Mouse (Mus musculus): Measurements from ENCODE around the gene Ptpdc1. TPM values are rescaled to one million over a fixed set of nuclear protein-coding genes. Genes with fewer than 3 reads are reported as not detected.
A peak's percentile ranks its signal among the peaks of the same experiment; 100 is the strongest.

Ptpdc1 gene
- polyA plus RNA-seq, 1 experiment from 2014 or later: 3.1 TPM

DNA sequence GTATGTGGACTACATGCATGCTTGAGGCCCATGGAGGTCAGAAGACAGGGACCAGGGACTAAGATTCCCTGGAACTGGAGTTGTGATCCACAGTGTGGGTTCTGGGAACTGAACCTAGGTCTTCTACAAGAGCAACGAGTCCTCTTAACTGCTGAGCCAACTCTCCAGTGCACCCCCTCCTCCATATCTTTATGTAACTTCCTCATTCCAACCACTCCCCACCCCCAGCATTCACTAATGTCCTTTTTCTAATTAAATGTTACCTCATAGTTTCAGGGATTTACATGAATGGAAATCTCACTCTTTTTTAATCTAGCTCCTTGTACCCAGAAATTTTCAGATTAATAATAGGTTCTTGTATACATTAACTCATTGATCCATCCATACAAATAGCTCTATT is 69.5 kb downstream of the Ptpdc1 start:
- WGBS: 63% methylated on average over 1 of the region's 1 CpGs
- Histone ChIP-seq H3K4me2 (replicated peaks; ENCODE audit: low read depth) (no peak overlapping the region), H3K36me3 (ENCODE audit: control insufficient read depth, insufficient read depth, low read length) (no peaks in the 10 kb centered on the region), H3K9ac (ENCODE audit: low read length) (no peak overlapping the region), H3K4me3 (ENCODE audit: low read depth, low read length) (no peak overlapping the region), H3K9me3 (ENCODE audit: control insufficient read depth, low read length) (no peaks in the 10 kb centered on the region), H3K4me1 (replicated peaks; ENCODE audit: control insufficient read depth, insufficient read depth) (peaks cover 3% of the 10 kb centered on the region; the same call in 1 of the 2 replicates), H3K27ac (replicated peaks) (no peak overlapping the region), H3K27me3 (ENCODE audit: control insufficient read depth, insufficient read depth, low read length) (no peaks in the 10 kb centered on the region)
- TF ChIP-seq EP300 (optimal IDR thresholded peaks at IDR 0.05) (no peak), CTCF (IDR thresholded peaks at IDR 0.05; ENCODE audit: low read depth) (no peak)
- ATAC-seq (ENCODE audit: low FRiP score, low TSS enrichment) (no peak), DNase-seq (ENCODE audit: low spot score) (no peak)

DNA sequence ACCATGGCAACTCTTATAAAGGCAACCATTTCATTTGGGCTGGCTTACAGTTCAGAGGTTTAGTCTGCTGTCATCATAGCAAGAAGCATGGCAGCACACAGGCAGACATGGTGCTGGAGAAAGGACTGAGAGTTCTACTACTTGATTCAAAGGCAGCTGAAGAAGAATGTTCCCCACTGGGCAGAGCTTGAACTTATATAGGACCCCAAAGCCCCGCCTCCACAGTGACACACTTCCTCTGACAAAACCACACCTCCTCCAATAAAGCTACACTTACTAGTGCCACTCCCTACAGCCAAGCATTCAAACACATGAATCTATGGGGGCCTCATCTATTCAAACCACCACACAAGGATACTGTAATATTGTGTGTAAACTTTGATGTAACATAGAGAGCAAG is 70.9 kb downstream of the Ptpdc1 start:
- peaks cover 3% of the 10 kb centered on the region; the same call in 1 of the 2 replicates for H3K4me1 ChIP-seq (replicated peaks; ENCODE audit: control insufficient read depth, insufficient read depth)
- no peak overlapping the region for H3K4me2 ChIP-seq (replicated peaks; ENCODE audit: low read depth)
- no peak overlapping the region for H3K4me3 ChIP-seq (ENCODE audit: low read depth, low read length)
- DNase-seq (ENCODE audit: low spot score) (no peak), ATAC-seq (ENCODE audit: low FRiP score, low TSS enrichment) (no peak)
- H3K27me3 ChIP-seq (ENCODE audit: control insufficient read depth, insufficient read depth, low read length): no peaks in the 10 kb centered on the region
- 74% methylated on average over 1 of the region's 1 CpGs for WGBS
- H3K27ac ChIP-seq (replicated peaks): no peak overlapping the region
- TF ChIP-seq EP300 (optimal IDR thresholded peaks at IDR 0.05) (no peak), CTCF (IDR thresholded peaks at IDR 0.05; ENCODE audit: low read depth) (no peak)
- no peak overlapping the region for H3K9ac ChIP-seq (ENCODE audit: low read length)
- no peaks in the 10 kb centered on the region for H3K9me3 ChIP-seq (ENCODE audit: control insufficient read depth, low read length)
- no peaks in the 10 kb centered on the region for H3K36me3 ChIP-seq (ENCODE audit: control insufficient read depth, insufficient read depth, low read length)

DNA sequence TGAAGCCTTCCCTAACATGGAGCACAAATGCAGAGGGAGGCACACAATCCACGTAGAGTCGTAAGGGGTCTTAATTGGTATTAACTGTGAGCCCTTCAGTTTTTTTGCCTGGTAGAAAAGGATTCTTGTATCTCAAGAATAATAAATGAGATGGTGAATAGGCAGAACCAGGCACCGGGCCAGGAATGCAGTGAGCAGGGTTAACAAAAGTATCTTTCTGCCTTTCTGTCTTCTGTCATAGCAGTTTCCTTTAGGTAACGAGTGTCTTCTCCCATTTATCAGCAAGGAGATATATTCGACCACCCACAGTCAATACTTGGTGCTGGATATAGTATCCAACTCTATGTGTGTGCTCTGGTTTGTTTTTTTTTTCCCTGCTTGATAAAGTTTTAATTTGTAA is 72.0 kb downstream of the Ptpdc1 start:
- no peak overlapping the region for H3K4me2 ChIP-seq (replicated peaks; ENCODE audit: low read depth)
- no peaks in the 10 kb centered on the region for H3K9me3 ChIP-seq (ENCODE audit: control insufficient read depth, low read length)
- H3K27ac ChIP-seq (replicated peaks): peak overlapping the region; percentile 94
- no peaks in the 10 kb centered on the region for H3K36me3 ChIP-seq (ENCODE audit: control insufficient read depth, insufficient read depth, low read length)
- DNase-seq (ENCODE audit: low spot score) (no peak), ATAC-seq (ENCODE audit: low FRiP score, low TSS enrichment) (no peak)
- H3K4me1 ChIP-seq (replicated peaks; ENCODE audit: control insufficient read depth, insufficient read depth): peaks cover 3% of the 10 kb centered on the region; the same call in 1 of the 2 replicates
- no peak overlapping the region for H3K4me3 ChIP-seq (ENCODE audit: low read depth, low read length)
- TF ChIP-seq EP300 (optimal IDR thresholded peaks at IDR 0.05): no peak
- TF ChIP-seq CTCF (IDR thresholded peaks at IDR 0.05; ENCODE audit: low read depth): no peak
- no peak overlapping the region for H3K9ac ChIP-seq (ENCODE audit: low read length)
- WGBS: 39% methylated on average over 5 of the region's 5 CpGs
- H3K27me3 ChIP-seq (ENCODE audit: control insufficient read depth, insufficient read depth, low read length): no peaks in the 10 kb centered on the region

DNA sequence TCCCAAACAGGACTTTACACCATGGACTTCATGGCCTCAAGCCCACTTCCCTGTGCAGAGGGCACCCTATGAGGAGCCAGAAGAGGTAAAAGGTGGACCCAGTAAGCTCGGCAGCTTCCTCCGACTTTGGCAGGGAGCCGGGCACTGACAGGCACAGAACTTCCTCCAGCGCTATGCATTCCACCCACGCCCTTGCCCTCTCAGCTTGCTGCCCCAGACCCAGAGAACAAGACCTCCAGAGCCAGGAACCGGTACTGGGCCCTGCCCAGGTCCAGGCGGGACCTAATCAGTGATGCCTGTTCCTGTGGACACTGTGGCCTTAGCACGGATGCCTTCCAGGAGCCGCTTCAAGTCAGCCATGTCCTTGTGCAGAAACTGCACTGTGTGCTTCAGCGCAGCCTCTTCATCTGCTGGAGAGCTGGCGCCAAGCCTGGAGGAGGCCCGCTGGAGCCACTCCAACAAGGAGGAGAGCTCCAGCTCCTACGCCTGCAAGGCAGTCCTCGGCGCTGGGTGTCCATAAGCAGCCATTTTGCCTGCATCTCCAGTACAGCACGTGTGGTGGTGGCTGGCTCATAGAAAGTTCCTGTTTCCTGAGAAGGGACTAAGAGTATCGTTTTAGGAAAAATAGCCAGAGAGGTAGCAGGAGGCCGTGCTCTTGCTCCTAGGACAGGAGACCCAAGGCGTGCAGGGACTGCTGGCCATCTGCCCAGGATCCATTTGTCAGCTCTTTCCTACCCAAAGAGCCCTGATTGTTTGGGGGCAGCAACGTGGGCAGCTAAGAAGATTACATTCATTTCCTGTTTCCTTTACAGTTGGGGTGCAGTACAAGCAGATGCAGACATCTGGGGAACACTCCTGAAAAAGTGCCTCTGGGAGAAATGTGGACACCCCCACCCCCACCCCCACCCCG is 73.0 kb downstream of the Ptpdc1 start:
- H3K9ac ChIP-seq (ENCODE audit: low read length): peak overlapping the region; percentile 59
- H3K4me2 ChIP-seq (replicated peaks; ENCODE audit: low read depth): peak overlapping the region; percentile 55
- peak overlapping the region; percentile 94 for H3K27ac ChIP-seq (replicated peaks)
- peaks cover 3% of the 10 kb centered on the region; the same call in 1 of the 2 replicates for H3K4me1 ChIP-seq (replicated peaks; ENCODE audit: control insufficient read depth, insufficient read depth)
- H3K4me3 ChIP-seq (ENCODE audit: low read depth, low read length): peak overlapping the region; percentile 23
- H3K36me3 ChIP-seq (ENCODE audit: control insufficient read depth, insufficient read depth, low read length): no peaks in the 10 kb centered on the region
- H3K27me3 ChIP-seq (ENCODE audit: control insufficient read depth, insufficient read depth, low read length): no peaks in the 10 kb centered on the region
- H3K9me3 ChIP-seq (ENCODE audit: control insufficient read depth, low read length): no peaks in the 10 kb centered on the region
- 25% methylated on average over 21 of the region's 21 CpGs for WGBS
- peak; percentile 78 for DNase-seq (ENCODE audit: low spot score)
- peak; percentile 88 for ATAC-seq (ENCODE audit: low FRiP score, low TSS enrichment)
- no peak for TF ChIP-seq EP300 (optimal IDR thresholded peaks at IDR 0.05)
- TF ChIP-seq CTCF (IDR thresholded peaks at IDR 0.05; ENCODE audit: low read depth): no peak; the same call in 1 of the 2 replicates

DNA sequence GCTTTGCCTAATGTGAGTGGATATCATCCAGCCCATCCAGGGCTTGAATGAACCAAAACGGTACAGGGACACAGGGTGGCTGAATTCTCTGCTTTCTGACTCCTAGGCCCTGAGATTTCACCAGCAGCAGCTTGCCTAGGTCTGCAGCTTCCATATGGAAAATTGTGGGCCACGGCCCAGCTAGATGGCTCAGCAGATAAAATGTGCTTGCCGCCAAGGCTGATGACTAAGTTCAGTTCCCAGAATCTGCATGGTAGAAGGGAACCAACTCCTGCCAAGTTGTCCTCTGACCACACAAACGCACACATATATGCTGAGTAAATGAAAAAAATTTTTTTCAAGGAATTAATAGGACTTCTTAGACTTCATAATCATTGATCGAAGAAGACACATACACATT is 77.2 kb downstream of the Ptpdc1 start:
- Histone ChIP-seq H3K36me3 (ENCODE audit: control insufficient read depth, insufficient read depth, low read length) (no peaks in the 10 kb centered on the region), H3K4me3 (ENCODE audit: low read depth, low read length) (no peak overlapping the region), H3K9ac (ENCODE audit: low read length) (no peak overlapping the region), H3K27me3 (ENCODE audit: control insufficient read depth, insufficient read depth, low read length) (no peaks in the 10 kb centered on the region), H3K4me2 (replicated peaks; ENCODE audit: low read depth) (no peak overlapping the region), H3K4me1 (replicated peaks; ENCODE audit: control insufficient read depth, insufficient read depth) (peaks cover 3% of the 10 kb centered on the region), H3K9me3 (ENCODE audit: control insufficient read depth, low read length) (no peaks in the 10 kb centered on the region), H3K27ac (replicated peaks) (no peak overlapping the region)
- no peak for ATAC-seq (ENCODE audit: low FRiP score, low TSS enrichment)
- TF ChIP-seq CTCF (IDR thresholded peaks at IDR 0.05; ENCODE audit: low read depth) (no peak), EP300 (optimal IDR thresholded peaks at IDR 0.05) (no peak)
- 74% methylated on average over 5 of the region's 5 CpGs for WGBS
- no peak for DNase-seq (ENCODE audit: low spot score)

DNA sequence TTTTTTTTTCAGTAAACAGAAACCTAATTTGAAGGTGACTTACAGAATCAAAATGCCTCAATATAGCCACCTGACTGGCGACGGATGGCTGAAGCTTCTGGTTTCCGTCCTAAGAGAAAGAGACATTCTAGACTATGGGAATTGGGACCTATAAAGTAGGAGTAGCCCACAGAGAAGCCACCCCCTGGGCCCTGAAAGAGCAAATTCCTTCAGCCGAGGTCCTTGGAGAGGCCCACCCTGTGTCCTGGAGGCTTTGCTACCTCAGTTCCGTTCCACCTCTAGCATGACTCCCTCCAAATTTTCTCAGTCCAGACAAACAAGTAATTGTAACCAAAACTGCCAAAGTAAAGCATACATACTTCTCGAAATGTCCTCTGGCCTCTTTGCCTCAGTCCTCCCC is 77.8 kb downstream of the Ptpdc1 start:
- Histone ChIP-seq H3K27me3 (ENCODE audit: control insufficient read depth, insufficient read depth, low read length) (no peaks in the 10 kb centered on the region), H3K4me2 (replicated peaks; ENCODE audit: low read depth) (no peak overlapping the region), H3K36me3 (ENCODE audit: control insufficient read depth, insufficient read depth, low read length) (no peaks in the 10 kb centered on the region), H3K9ac (ENCODE audit: low read length) (no peak overlapping the region), H3K4me3 (ENCODE audit: low read depth, low read length) (no peak overlapping the region), H3K9me3 (ENCODE audit: control insufficient read depth, low read length) (no peaks in the 10 kb centered on the region), H3K27ac (replicated peaks) (no peak overlapping the region), H3K4me1 (replicated peaks; ENCODE audit: control insufficient read depth, insufficient read depth) (peaks cover 2% of the 10 kb centered on the region)
- TF ChIP-seq EP300 (optimal IDR thresholded peaks at IDR 0.05) (no peak), CTCF (IDR thresholded peaks at IDR 0.05; ENCODE audit: low read depth) (no peak)
- 87% methylated on average over 6 of the region's 6 CpGs for WGBS
- DNase-seq (ENCODE audit: low spot score) (no peak), ATAC-seq (ENCODE audit: low FRiP score, low TSS enrichment) (no peak)
